Mouse (Mus musculus): ENCODE data around the gene Ano4. TPM values are rescaled to one million over a fixed set of nuclear protein-coding genes. Genes with fewer than 3 reads are reported as not detected.

Ano4 gene
- total and polyA plus RNA-seq, 2 experiments from 2014 or later, result 4.4 to 13.6 TPM

GRCm38 (mm10) chr10:89257457-89258381 is 86.8 kb downstream of the Ano4 start:
- H3K27me3 ChIP-seq (ENCODE audit: insufficient read depth, low read length), result no peaks in the 10 kb centered on the region
- no peak for TF ChIP-seq CTCF (IDR thresholded peaks at IDR 0.05; ENCODE audit: low read depth)
- peak overlapping the region; percentile 50 for H3K4me2 ChIP-seq (ENCODE audit: low read depth)
- H3K4me3 ChIP-seq (ENCODE audit: low read depth, low read length), result peak overlapping the region; percentile 52
- H3K4me1 ChIP-seq (ENCODE audit: insufficient read depth), result peaks cover 12% of the 10 kb centered on the region; the same call in 1 of the 2 replicates
- WGBS, result 4% methylated on average over 16 of the region's 16 CpGs
- H3K9ac ChIP-seq, result peak overlapping the region; percentile 75
- H3K27ac ChIP-seq (ENCODE audit: low read depth, low read length), result peak overlapping the region; percentile 80
- no peaks in the 10 kb centered on the region for H3K36me3 ChIP-seq (ENCODE audit: insufficient read depth)
- peak; percentile 73 for DNase-seq
- H3K9me3 ChIP-seq (ENCODE audit: low read length), result no peaks in the 10 kb centered on the region
- ATAC-seq, result peak; percentile 77

GRCm38 (mm10) chr10:89256762-89257456 is 87.7 kb downstream of the Ano4 start:
- peak overlapping the region; percentile 80 for H3K27ac ChIP-seq (ENCODE audit: low read depth, low read length)
- no peak for TF ChIP-seq CTCF (IDR thresholded peaks at IDR 0.05; ENCODE audit: low read depth)
- peaks cover 12% of the 10 kb centered on the region; the same call in 1 of the 2 replicates for H3K4me1 ChIP-seq (ENCODE audit: insufficient read depth)
- peak overlapping the region; percentile 50 for H3K4me2 ChIP-seq (ENCODE audit: low read depth)
- H3K27me3 ChIP-seq (ENCODE audit: insufficient read depth, low read length), result no peaks in the 10 kb centered on the region
- ATAC-seq (peak; percentile 76), DNase-seq (peak; percentile 70)
- H3K9me3 ChIP-seq (ENCODE audit: low read length), result no peaks in the 10 kb centered on the region
- H3K4me3 ChIP-seq (ENCODE audit: low read depth, low read length), result peak overlapping the region; percentile 52
- no peaks in the 10 kb centered on the region for H3K36me3 ChIP-seq (ENCODE audit: insufficient read depth)
- H3K9ac ChIP-seq, result peak overlapping the region; percentile 75
- WGBS, result under 1% methylated on average over 17 of the region's 17 CpGs

DNA sequence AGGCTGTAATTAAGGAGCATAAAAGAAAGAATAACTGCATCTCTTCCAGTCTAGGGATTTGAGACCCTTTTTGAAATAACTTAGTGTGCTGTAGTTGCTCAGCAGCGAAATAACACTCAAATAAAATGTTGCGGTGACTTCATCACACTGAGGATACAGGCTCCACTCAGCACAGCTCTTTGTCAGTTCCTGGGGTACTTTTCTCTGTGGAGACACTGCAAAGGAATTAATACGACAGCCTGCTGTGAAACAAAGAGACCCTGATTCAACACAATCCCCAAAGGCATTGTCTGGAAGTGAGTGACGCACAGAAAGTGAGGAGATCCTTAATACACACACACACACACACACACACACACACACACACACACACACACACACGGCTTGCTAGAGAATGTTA is 89.8 kb downstream of the Ano4 start:
- Histone ChIP-seq H3K4me2 (ENCODE audit: low read depth) (peak overlapping the region; percentile 19; the same call in 1 of the 2 replicates), H3K36me3 (ENCODE audit: insufficient read depth) (no peaks in the 10 kb centered on the region), H3K9me3 (ENCODE audit: low read length) (no peaks in the 10 kb centered on the region), H3K27me3 (ENCODE audit: insufficient read depth, low read length) (no peaks in the 10 kb centered on the region), H3K27ac (ENCODE audit: low read depth, low read length) (no peak overlapping the region), H3K9ac (no peak overlapping the region), H3K4me3 (ENCODE audit: low read depth, low read length) (no peak overlapping the region), H3K4me1 (ENCODE audit: insufficient read depth) (peaks cover 12% of the 10 kb centered on the region; the same call in 1 of the 2 replicates)
- WGBS, result 14% methylated on average over 5 of the region's 5 CpGs
- DNase-seq, result peak; percentile 32
- TF ChIP-seq CTCF (IDR thresholded peaks at IDR 0.05; ENCODE audit: low read depth), result no peak
- peak; percentile 19; the same call in 1 of the 2 replicates for ATAC-seq

GRCm38 (mm10) chr10:89253799-89254198 is 90.8 kb downstream of the Ano4 start:
- Histone ChIP-seq H3K4me1 (ENCODE audit: insufficient read depth) (peaks cover 12% of the 10 kb centered on the region; the same call in 1 of the 2 replicates), H3K4me3 (ENCODE audit: low read depth, low read length) (no peak overlapping the region), H3K9me3 (ENCODE audit: low read length) (no peaks in the 10 kb centered on the region), H3K36me3 (ENCODE audit: insufficient read depth) (no peaks in the 10 kb centered on the region), H3K4me2 (ENCODE audit: low read depth) (no peak overlapping the region), H3K27me3 (ENCODE audit: insufficient read depth, low read length) (no peaks in the 10 kb centered on the region), H3K27ac (ENCODE audit: low read depth, low read length) (no peak overlapping the region), H3K9ac (no peak overlapping the region)
- DNase-seq, result no peak
- ATAC-seq, result no peak
- WGBS, result 64% methylated on average over 3 of the region's 3 CpGs
- TF ChIP-seq CTCF (IDR thresholded peaks at IDR 0.05; ENCODE audit: low read depth), result no peak

- WGBS, result 71% methylated on average over 5 of the region's 5 CpGs
- Histone ChIP-seq H3K4me3 (ENCODE audit: low read depth, low read length) (no peak overlapping the region), H3K27me3 (ENCODE audit: insufficient read depth, low read length) (no peaks in the 10 kb centered on the region), H3K27ac (ENCODE audit: low read depth, low read length) (no peak overlapping the region), H3K9me3 (ENCODE audit: low read length) (no peaks in the 10 kb centered on the region), H3K36me3 (ENCODE audit: insufficient read depth) (no peaks in the 10 kb centered on the region), H3K4me2 (ENCODE audit: low read depth) (no peak overlapping the region), H3K4me1 (ENCODE audit: insufficient read depth) (peaks cover 4% of the 10 kb centered on the region; the same call in 1 of the 2 replicates), H3K9ac (no peak overlapping the region)
- no peak for TF ChIP-seq CTCF (IDR thresholded peaks at IDR 0.05; ENCODE audit: low read depth)
- DNase-seq (no peak), ATAC-seq (no peak)
Measured at GRCm38 (mm10) chr10:89252636-89253035, 91.9 kb downstream of the Ano4 start.

GRCm38 (mm10) chr10:89243808-89244207 is 100.8 kb downstream of the Ano4 start:
- DNase-seq (no peak), ATAC-seq (no peak)
- no peaks in the 10 kb centered on the region for H3K27me3 ChIP-seq (ENCODE audit: insufficient read depth, low read length)
- no peaks in the 10 kb centered on the region for H3K4me1 ChIP-seq (ENCODE audit: insufficient read depth)
- no peak overlapping the region for H3K4me3 ChIP-seq (ENCODE audit: low read depth, low read length)
- no peaks in the 10 kb centered on the region for H3K36me3 ChIP-seq (ENCODE audit: insufficient read depth)
- H3K4me2 ChIP-seq (ENCODE audit: low read depth), result no peak overlapping the region
- no peaks in the 10 kb centered on the region for H3K9me3 ChIP-seq (ENCODE audit: low read length)
- no peak overlapping the region for H3K27ac ChIP-seq (ENCODE audit: low read depth, low read length)
- no peak for TF ChIP-seq CTCF (IDR thresholded peaks at IDR 0.05; ENCODE audit: low read depth)
- no peak overlapping the region for H3K9ac ChIP-seq
- WGBS, result 84% methylated on average over 1 of the region's 1 CpGs

All from forebrain, postnatal 0 days (tissue).